Mouse (Mus musculus) stomach, postnatal 0 days (tissue): ENCODE results near the gene Ppp1r10.

Source experiments
- CTCF ChIP-seq: IDR thresholded peaks from 2 replicates; pipeline ENCODE4 v1.5.1; 2016; ENCODE audit warnings: antibody characterized with exemption, low read depth, mild to moderate bottlenecking, moderate library complexity
- EP300 ChIP-seq: optimal IDR thresholded peaks from 2 replicates; pipeline ENCODE3; 2016; ENCODE audit warnings: antibody characterized with exemption

- TF ChIP-seq EP300 (no peak), CTCF (no peak)
Observed at GRCm38 (mm10) chr17:35969418-35970389, 53.5 kb downstream of the Ppp1r10 start, which contains the start of gene Abcf1.
